Mouse (Mus musculus): Measurements from ENCODE around the gene Fam50b.

- TF ChIP-seq CTCF (IDR thresholded peaks at IDR 0.05; ENCODE audit: extremely low read depth, insufficient read length, insufficient replicate concordance, low read depth, low read length): no peak
- TF ChIP-seq POLR2A (IDR thresholded peaks at IDR 0.05; ENCODE audit: low read depth, low read length): no peak
These were observed 24.6 kb downstream of the Fam50b start for GRCm38 (mm10) chr13:34759202-34759601.
